Mouse (Mus musculus) liver, embryonic 16.5 days (tissue): ENCODE data around the gene Gja3. TPM values are rescaled to one million over a fixed set of nuclear protein-coding genes. Genes with fewer than 3 reads are reported as not detected.
"Not testable (repeated sequence)": the region's sequence is repeated elsewhere in the genome, so short reads cannot be mapped to it uniquely, and the experiment has no call there.

ENCODE experiments used
- ATAC-seq: fragments of 200-750 bp; cut with Nextera tagmentation; 2 replicates; pipeline ENCODE4 v1.8.0; 2017; ENCODE audit warnings: low read depth, mild to moderate bottlenecking, moderate number of reproducible peaks, moderate library complexity
- H3K27ac ChIP-seq: fragments of 300-500 bp; sonication (generic); 2 replicates; pipeline ENCODE4 v1.5.1; 2014; ENCODE audit warnings: mild to moderate bottlenecking, low read length
- H3K27me3 ChIP-seq: fragments of 300-500 bp; sonication (generic); 2 replicates; pipeline ENCODE4 v1.6.1; 2014; ENCODE audit warnings: low read depth, low read length, mixed read lengths; ENCODE audit not compliant: control insufficient read depth, insufficient read depth
- H3K36me3 ChIP-seq: fragments of 300-500 bp; sonication (generic); 2 replicates; pipeline ENCODE4 v1.6.1; 2014; ENCODE audit warnings: mild to moderate bottlenecking; ENCODE audit not compliant: control insufficient read depth, insufficient read depth
- H3K4me1 ChIP-seq: fragments of 300-500 bp; sonication (generic); 2 replicates; pipeline ENCODE4 v1.6.1; 2014; ENCODE audit warnings: low read depth, low read length, mixed read lengths; ENCODE audit not compliant: control insufficient read depth
- H3K4me2 ChIP-seq: fragments of 300-500 bp; sonication (generic); 2 replicates; pipeline ENCODE4 v1.6.1; 2014; ENCODE audit warnings: low read depth, low read length, mixed read lengths
- H3K4me3 ChIP-seq: fragments of 300-500 bp; sonication (generic); 2 replicates; pipeline ENCODE4 v1.5.1; 2014; ENCODE audit warnings: low read depth, mild to moderate bottlenecking, low read length
- H3K9ac ChIP-seq: fragments of 300-500 bp; sonication (generic); 2 replicates; pipeline ENCODE4 v1.6.1; 2014; ENCODE audit warnings: low read depth, low read length
- H3K9me3 ChIP-seq: fragments of 300-500 bp; sonication (generic); replicated peaks from 2 replicates; pipeline ENCODE4 v1.6.1; 2016; ENCODE audit warnings: low read length; ENCODE audit not compliant: control insufficient read depth
- WGBS: fragments of 180-500 bp; shearing (Covaris S2); extraction: QIAGEN DNeasy Blood & Tissue Kit; methylation state at CpG from one replicate; pipeline ENCODE4 v1.1.7; 2014; ENCODE audit not compliant: insufficient replicate concordance; 5-methylcytosine and 5-hydroxymethylcytosine counted together
- polyA plus RNA-seq: library from polyadenylated mRNA; unstranded; fragments of >200 nt; fragmentation: Nextera tagmentation; extraction: Ambion mirVana; gene quantifications from 2 replicates; pipeline ENCODE4 v1.2.1, GENCODE M21; 2015

Gene Gja3
- polyA plus RNA-seq, 1 experiment from 2014 or later, result 0.53 TPM

GRCm38 (mm10) chr14:57016806-57017205 lies 41.1 kb downstream of the Gja3 start:
- H3K4me1 ChIP-seq, H3K9me3 ChIP-seq, ATAC-seq: not testable (repeated sequence)

GRCm38 (mm10) chr14:56988621-56989020 lies 69.3 kb downstream of the Gja3 start:
- no peak overlapping the region for H3K4me3 ChIP-seq
- no peaks in the 10 kb centered on the region for H3K9me3 ChIP-seq
- H3K27me3 ChIP-seq, result no peaks in the 10 kb centered on the region
- H3K9ac ChIP-seq, result no peak overlapping the region
- H3K27ac ChIP-seq, result no peak overlapping the region
- H3K36me3 ChIP-seq, result no peaks in the 10 kb centered on the region
- WGBS, result 56% methylated on average over 4 of the region's 4 CpGs
- H3K4me1 ChIP-seq, result no peaks in the 10 kb centered on the region
- H3K4me2 ChIP-seq, result no peak overlapping the region
- ATAC-seq, result no peak

More at GRCm38 (mm10) chr14:57016806-57017205, 41.1 kb downstream of the Gja3 start:
- H3K4me3 ChIP-seq, H3K9ac ChIP-seq, H3K27me3 ChIP-seq, H3K27ac ChIP-seq, H3K4me2 ChIP-seq, H3K36me3 ChIP-seq: not testable (repeated sequence)

Other genes with a start within 250 kb of the Gja3 start
- 8.6 and 9.1 TPM in 2 replicates for gene Zmym5, start 246.4 kb downstream of the Gja3 start, polyA plus RNA-seq
- gene Zmym2, start 171.4 kb downstream of the Gja3 start, polyA plus RNA-seq, result 7.6 and 7.7 TPM in 2 replicates
- gene Gjb2, start 46.6 kb upstream of the Gja3 start, polyA plus RNA-seq, result 18.0 and 20.0 TPM in 2 replicates
- not detected in 2 replicates for gene Gm4491, start 57.8 kb upstream of the Gja3 start, polyA plus RNA-seq
- not detected in 2 replicates for gene Gjb6, start 75.5 kb upstream of the Gja3 start, polyA plus RNA-seq